Mouse (Mus musculus): ENCODE results near the gene Vamp1. TPM values are rescaled to one million over a fixed set of nuclear protein-coding genes. Genes with fewer than 3 reads are reported as not detected.

The Vamp1 gene
- total and polyA plus RNA-seq, 3 experiments = 1.9 to 4.6 (median 3.1) TPM

DNA sequence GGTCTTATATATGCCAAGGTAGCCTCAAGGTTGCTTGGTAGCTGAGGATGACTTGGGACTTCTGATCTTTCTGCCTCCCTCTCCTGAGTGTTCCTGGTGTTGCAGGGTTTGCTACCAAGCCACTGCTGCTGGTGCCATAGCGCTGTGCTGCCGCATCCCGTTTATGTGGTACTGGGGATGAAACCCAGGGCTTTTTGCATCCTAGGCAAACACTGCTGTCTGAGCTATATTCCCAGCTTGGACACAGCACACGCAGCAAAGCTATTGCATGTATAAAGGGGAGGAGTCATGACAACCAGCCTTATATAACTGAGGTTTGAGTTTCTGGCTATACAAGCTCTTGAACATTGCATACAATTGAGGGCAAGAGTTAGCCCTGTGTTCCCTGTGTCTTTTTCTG, 22.1 kb downstream of the Vamp1 start:
- H3K36me3 ChIP-seq (replicated peaks in 1 of 2; ENCODE audit: control insufficient read depth in 1 of 2, insufficient read depth in 1 of 2, low read length in 1 of 2) = peaks cover 8 to 71% of the 10 kb centered on the region in 2 experiments
- no peak overlapping the region for H3K4me2 ChIP-seq (ENCODE audit: insufficient read depth, low read depth, poor library complexity, severe bottlenecking)
- in situ Hi-C loops (cut with MboI; ENCODE audit: low pct_ligation_motif_present, low pct_unique_long_range_greater_than_20kb, low sequenced_read_pairs) (no loop called here), dilution Hi-C loops (cut with MboI; ENCODE audit: extremely low pct_ligation_motif_present, extremely low pct_unique_long_range_greater_than_20kb, low sequenced_read_pairs) (no loop called here)
- no peaks in the 10 kb centered on the region for H3K27me3 ChIP-seq (replicated peaks)
- no peaks in the 10 kb centered on the region for H3K79me2 ChIP-seq (replicated peaks; ENCODE audit: control insufficient read depth, extremely low read depth, insufficient read depth, poor library complexity, severe bottlenecking)
- H3K27ac ChIP-seq (ENCODE audit: insufficient read depth, low read depth) = no peak overlapping the region
- peaks cover 2 to 37% of the 10 kb centered on the region in 2 experiments; a peak in 3 of 4 replicates for H3K4me1 ChIP-seq (ENCODE audit: control insufficient read depth in 1 of 2, insufficient read depth in 2 of 2)
- DNase-seq (ENCODE audit: extremely low read depth) = no peak
- no peak overlapping the region for H3K9ac ChIP-seq (ENCODE audit: insufficient read depth, low read depth)
- no peak for TF ChIP-seq PAX5 (IDR thresholded peaks at IDR 0.05; ENCODE audit: low read length)
- no peak for TF ChIP-seq JUND (conservative IDR thresholded peaks at IDR 0.05; ENCODE audit: low read depth, low read length)
- TF ChIP-seq HCFC1 (IDR thresholded peaks at IDR 0.05; ENCODE audit: low read depth, low read length) = no peak
- no peak for TF ChIP-seq ZMIZ1 (IDR thresholded peaks at IDR 0.05; ENCODE audit: low read depth, low read length)
- TF ChIP-seq TBP (conservative IDR thresholded peaks at IDR 0.05; ENCODE audit: low read depth, low read length) = no peak
- TF ChIP-seq USF2 (conservative IDR thresholded peaks at IDR 0.05; ENCODE audit: low read depth, low read length) = no peak
- TF ChIP-seq SIN3A (IDR thresholded peaks at IDR 0.05; ENCODE audit: low read length) = no peak
- no peak for TF ChIP-seq GABPA (IDR thresholded peaks at IDR 0.05; ENCODE audit: insufficient replicate concordance, low read depth, low read length)
- no peak overlapping the region for H3K4me3 ChIP-seq (replicated peaks in 1 of 3; ENCODE audit: low read depth in 2 of 3, low read length in 2 of 3, poor library complexity in 1 of 3)
- no peaks in the 10 kb centered on the region for H3K9me3 ChIP-seq (replicated peaks; ENCODE audit: low read length)

DNA sequence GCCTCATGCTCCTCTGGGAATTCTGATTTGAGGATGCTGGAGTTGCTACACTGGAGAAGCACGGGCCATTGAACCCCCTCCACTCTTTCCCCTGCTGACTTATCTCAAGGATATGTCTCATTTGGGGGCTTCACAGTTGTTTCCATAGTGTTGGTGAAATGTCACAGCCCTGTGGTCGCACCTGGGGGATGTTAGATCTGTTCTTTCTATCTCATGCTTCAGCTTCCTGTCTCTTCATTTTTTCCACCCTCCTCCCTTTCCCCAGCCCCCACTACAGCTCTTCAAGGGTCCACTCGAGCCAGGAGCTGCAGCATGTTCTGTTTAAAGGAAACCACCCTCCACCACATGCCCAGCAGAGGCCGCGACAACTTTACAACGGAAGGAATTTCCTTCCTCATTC, 23.0 kb downstream of the Vamp1 start:
- H3K4me1 ChIP-seq (ENCODE audit: control insufficient read depth in 1 of 2, insufficient read depth in 2 of 2) = peaks cover 2 to 28% of the 10 kb centered on the region in 2 experiments; a peak in 3 of 4 replicates
- H3K79me2 ChIP-seq (replicated peaks; ENCODE audit: control insufficient read depth, extremely low read depth, insufficient read depth, poor library complexity, severe bottlenecking) = no peaks in the 10 kb centered on the region
- H3K27ac ChIP-seq (ENCODE audit: insufficient read depth, low read depth) = no peak overlapping the region
- H3K4me3 ChIP-seq (replicated peaks in 1 of 3; ENCODE audit: low read depth in 2 of 3, low read length in 2 of 3, poor library complexity in 1 of 3) = no peak overlapping the region
- in situ Hi-C loops (cut with MboI; ENCODE audit: low pct_ligation_motif_present, low pct_unique_long_range_greater_than_20kb, low sequenced_read_pairs) (no loop called here), dilution Hi-C loops (cut with MboI; ENCODE audit: extremely low pct_ligation_motif_present, extremely low pct_unique_long_range_greater_than_20kb, low sequenced_read_pairs) (no loop called here)
- TF ChIP-seq USF2 (conservative IDR thresholded peaks at IDR 0.05; ENCODE audit: low read depth, low read length) (no peak), CHD1 (IDR thresholded peaks at IDR 0.05; ENCODE audit: low read depth, low read length) (no peak), ZKSCAN1 (IDR thresholded peaks at IDR 0.05; ENCODE audit: borderline replicate concordance, low read depth, low read length) (no peak), NRF1 (IDR thresholded peaks at IDR 0.05; ENCODE audit: low read depth, low read length) (no peak), EP300 (IDR thresholded peaks at IDR 0.05; ENCODE audit: low read length) (no peak), USF1 (IDR thresholded peaks at IDR 0.05; ENCODE audit: low read depth, low read length) (no peak), ETS1 (conservative IDR thresholded peaks at IDR 0.05; ENCODE audit: low read depth, low read length) (0 out of 2 replicates have a peak, but pooled peaks have one; percentile 10)
- no peaks in the 10 kb centered on the region for H3K9me3 ChIP-seq (replicated peaks; ENCODE audit: low read length)
- no peak overlapping the region for H3K4me2 ChIP-seq (ENCODE audit: insufficient read depth, low read depth, poor library complexity, severe bottlenecking)
- H3K36me3 ChIP-seq (replicated peaks in 1 of 2; ENCODE audit: control insufficient read depth in 1 of 2, insufficient read depth in 1 of 2, low read length in 1 of 2) = peaks cover 8 to 71% of the 10 kb centered on the region in 2 experiments
- peak; percentile 18 for DNase-seq (ENCODE audit: extremely low read depth)
- no peak overlapping the region for H3K9ac ChIP-seq (ENCODE audit: insufficient read depth, low read depth)
- no peaks in the 10 kb centered on the region for H3K27me3 ChIP-seq (replicated peaks)

DNA sequence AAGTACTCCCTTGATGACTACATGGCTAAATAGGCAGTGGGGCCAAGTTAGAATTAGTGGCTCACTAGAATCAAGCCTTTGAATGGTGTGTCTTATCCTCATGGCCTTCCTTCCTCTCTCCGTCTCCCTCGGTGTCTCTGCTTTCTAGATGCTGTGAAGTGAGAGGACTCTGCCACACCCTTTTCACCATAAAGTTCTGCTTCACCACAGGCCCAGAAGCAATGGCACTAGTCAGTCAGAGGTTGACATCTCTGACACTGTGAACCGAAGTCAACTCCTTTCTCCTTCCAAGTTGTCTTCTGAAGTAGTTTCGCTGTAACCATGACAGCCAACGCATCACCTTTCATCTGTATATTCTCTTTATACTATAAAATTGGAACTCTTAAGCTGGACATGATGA, 24.2 kb downstream of the Vamp1 start:
- in situ Hi-C loops (cut with MboI; ENCODE audit: low pct_ligation_motif_present, low pct_unique_long_range_greater_than_20kb, low sequenced_read_pairs) (no loop called here), dilution Hi-C loops (cut with MboI; ENCODE audit: extremely low pct_ligation_motif_present, extremely low pct_unique_long_range_greater_than_20kb, low sequenced_read_pairs) (no loop called here)
- Histone ChIP-seq H3K79me2 (replicated peaks; ENCODE audit: control insufficient read depth, extremely low read depth, insufficient read depth, poor library complexity, severe bottlenecking) (no peaks in the 10 kb centered on the region), H3K4me3 (replicated peaks in 1 of 3; ENCODE audit: low read depth in 2 of 3, low read length in 2 of 3, poor library complexity in 1 of 3) (no peak overlapping the region), H3K9ac (ENCODE audit: insufficient read depth, low read depth) (no peak overlapping the region), H3K27me3 (replicated peaks) (no peaks in the 10 kb centered on the region), H3K4me2 (ENCODE audit: insufficient read depth, low read depth, poor library complexity, severe bottlenecking) (no peak overlapping the region), H3K9me3 (replicated peaks; ENCODE audit: low read length) (no peaks in the 10 kb centered on the region), H3K36me3 (replicated peaks in 1 of 2; ENCODE audit: control insufficient read depth in 1 of 2, insufficient read depth in 1 of 2, low read length in 1 of 2) (peaks cover 8 to 60% of the 10 kb centered on the region in 2 experiments), H3K4me1 (ENCODE audit: control insufficient read depth in 1 of 2, insufficient read depth in 2 of 2) (peaks cover 2 to 16% of the 10 kb centered on the region in 2 experiments; a peak in 3 of 4 replicates), H3K27ac (ENCODE audit: insufficient read depth, low read depth) (no peak overlapping the region)
- no peak for DNase-seq (ENCODE audit: extremely low read depth)
- TF ChIP-seq E2F4 (IDR thresholded peaks at IDR 0.05; ENCODE audit: insufficient replicate concordance, low read depth, low read length) (no peak), USF2 (conservative IDR thresholded peaks at IDR 0.05; ENCODE audit: low read depth, low read length) (no peak), BHLHE40 (IDR thresholded peaks at IDR 0.05; ENCODE audit: low read depth, low read length) (no peak), MXI1 (IDR thresholded peaks at IDR 0.05; ENCODE audit: low read depth, low read length) (no peak), MYC (IDR thresholded peaks at IDR 0.05; ENCODE audit: low read depth, low read length) (no peak), ZC3H11A (IDR thresholded peaks at IDR 0.05; ENCODE audit: low read depth, low read length) (no peak), RCOR1 (conservative IDR thresholded peaks at IDR 0.05; ENCODE audit: low read depth, low read length) (no peak), ETS1 (conservative IDR thresholded peaks at IDR 0.05; ENCODE audit: low read depth, low read length) (no peak), NELFE (IDR thresholded peaks at IDR 0.05; ENCODE audit: low read depth, low read length) (no peak), SIN3A (IDR thresholded peaks at IDR 0.05; ENCODE audit: low read length) (no peak), HCFC1 (IDR thresholded peaks at IDR 0.05; ENCODE audit: low read depth, low read length) (no peak), EP300 (IDR thresholded peaks at IDR 0.05; ENCODE audit: low read length) (no peak), ELF1 (IDR thresholded peaks at IDR 0.05; ENCODE audit: low read depth, low read length) (no peak), MEF2A (IDR thresholded peaks at IDR 0.05; ENCODE audit: borderline replicate concordance, low read depth, low read length) (no peak), PAX5 (IDR thresholded peaks at IDR 0.05; ENCODE audit: low read length) (no peak), CHD2 (IDR thresholded peaks at IDR 0.05; ENCODE audit: low read length) (no peak), CTCF (conservative IDR thresholded peaks at IDR 0.05 in 1 of 2, IDR thresholded peaks at IDR 0.05 in 1 of 2; ENCODE audit: low read depth in 2 of 2, low read length in 2 of 2) (no peak), CHD1 (IDR thresholded peaks at IDR 0.05; ENCODE audit: low read depth, low read length) (no peak)

All from CH12.LX (cell line).